Mouse (Mus musculus): ENCODE data around the gene Skida1. TPM values are rescaled to one million over a fixed set of nuclear protein-coding genes. Genes with fewer than 3 reads are reported as not detected.

The Skida1 gene
- polyA plus RNA-seq, 1 experiment: 5.4 TPM

GRCm38 (mm10) chr2:18005137-18005536 is 43.7 kb downstream of the Skida1 start:
- TF ChIP-seq POLR2A (IDR thresholded peaks at IDR 0.05; ENCODE audit: extremely low read depth, insufficient read depth, low read length) (no peak), CTCF (IDR thresholded peaks at IDR 0.05; ENCODE audit: extremely low read depth, insufficient read depth, low read length) (no peak)
- no peaks in the 10 kb centered on the region for H3K4me1 ChIP-seq (ENCODE audit: control insufficient read depth, insufficient read depth, low read length)
- H3K4me3 ChIP-seq (ENCODE audit: insufficient read depth, low read length): no peak overlapping the region
- no peak overlapping the region for H3K27ac ChIP-seq (ENCODE audit: insufficient read depth, low read length)

GRCm38 (mm10) chr2:18004286-18004685 is 44.6 kb downstream of the Skida1 start:
- H3K4me3 ChIP-seq (ENCODE audit: insufficient read depth, low read length): no peak overlapping the region
- TF ChIP-seq POLR2A (IDR thresholded peaks at IDR 0.05; ENCODE audit: extremely low read depth, insufficient read depth, low read length) (no peak), CTCF (IDR thresholded peaks at IDR 0.05; ENCODE audit: extremely low read depth, insufficient read depth, low read length) (no peak)
- no peaks in the 10 kb centered on the region for H3K4me1 ChIP-seq (ENCODE audit: control insufficient read depth, insufficient read depth, low read length)
- no peak overlapping the region for H3K27ac ChIP-seq (ENCODE audit: insufficient read depth, low read length)

GRCm38 (mm10) chr2:18002306-18002705 is 46.5 kb downstream of the Skida1 start:
- Histone ChIP-seq H3K4me3 (ENCODE audit: insufficient read depth, low read length) (no peak overlapping the region), H3K27ac (ENCODE audit: insufficient read depth, low read length) (no peak overlapping the region), H3K4me1 (ENCODE audit: control insufficient read depth, insufficient read depth, low read length) (no peaks in the 10 kb centered on the region)
- no peak for TF ChIP-seq CTCF (IDR thresholded peaks at IDR 0.05; ENCODE audit: extremely low read depth, insufficient read depth, low read length)
- no peak for TF ChIP-seq POLR2A (IDR thresholded peaks at IDR 0.05; ENCODE audit: extremely low read depth, insufficient read depth, low read length)

- H3K27ac ChIP-seq (ENCODE audit: insufficient read depth, low read length): no peak within 1 kb of the TSS
- TF ChIP-seq POLR2A (IDR thresholded peaks at IDR 0.05; ENCODE audit: extremely low read depth, insufficient read depth, low read length) (no peak), CTCF (IDR thresholded peaks at IDR 0.05; ENCODE audit: extremely low read depth, insufficient read depth, low read length) (no peak)
- H3K4me3 ChIP-seq (ENCODE audit: insufficient read depth, low read length): no peak within 1 kb of the TSS
- no peaks in the 10 kb centered on the region for H3K4me1 ChIP-seq (ENCODE audit: control insufficient read depth, insufficient read depth, low read length)
Observed at GRCm38 (mm10) chr2:17996858-17997257, 52.0 kb downstream of the Skida1 start, which contains the start of gene H2al2a. Gene H2al2a, minus strand, starts transcription at chr2:17996958.

Other genes starting within 250 kb of the Skida1 start
- 0.32 TPM in 1 of 2 replicates, not detected in the other for gene H2al2a, start 52.1 kb downstream of the Skida1 start, polyA plus RNA-seq (2012; rRNA removed)
- 1.9 and 2.1 TPM in 2 replicates for gene A930004D18Rik, start 11.3 kb downstream of the Skida1 start, polyA plus RNA-seq (2012; rRNA removed)
- gene Mllt10, start 6.2 kb upstream of the Skida1 start, polyA plus RNA-seq (2012; rRNA removed): 37.1 and 38.0 TPM in 2 replicates